9 mouse cellular contexts compared by ENCODE assay signal in genomic region chr9:67240456-67240855, GRCm38 (mm10).
DNase-seq lines count a peak whose midpoint lies in the region; ATAC-seq lines count a peak whose summit lies in the region.
"Had no signal": no experiment of that assay in that cellular context is flagged by ENCODE, and none has a peak within 500 bp of the region (broad histone marks: within the 10 kb centered on the region; RNA-seq: fewer than 3 reads in every experiment).

No protein-coding gene starts in this region.

- H3K4me1 ChIP-seq in heart, embryonic 12.5 days (replicated peaks): peaks cover 7% of the 10 kb centered on the region; the same call in 1 of the 2 replicates
- peaks cover 8% of the 10 kb centered on the region for H3K4me1 ChIP-seq in kidney, embryonic 16.5 days (ENCODE audit: insufficient read depth, low read length)

- no peaks in the 10 kb centered on the region for H3K27me3 ChIP-seq in heart, embryonic 12.5 days (replicated peaks)
- H3K27me3 ChIP-seq in kidney, embryonic 16.5 days (ENCODE audit: insufficient read depth, low read length): no peaks in the 10 kb centered on the region

- H3K36me3 ChIP-seq in heart, embryonic 12.5 days: peaks cover 51% of the 10 kb centered on the region
- 0 out of 2 replicates have a peak, but pooled peaks cover 5% of the 10 kb centered on the region for H3K36me3 ChIP-seq in kidney, embryonic 16.5 days (ENCODE audit: insufficient read depth, low read length)

- no peak overlapping the region for H3K27ac ChIP-seq in heart, embryonic 12.5 days (ENCODE audit: poor library complexity, severe bottlenecking)
- no peak overlapping the region for H3K27ac ChIP-seq in kidney, embryonic 16.5 days (ENCODE audit: low read length)

- no peak for ATAC-seq in heart, embryonic 12.5 days (ENCODE audit: insufficient number of reproducible peaks, low FRiP score)
- peak; percentile 84 for ATAC-seq in kidney, embryonic 16.5 days (ENCODE audit: low FRiP score, low TSS enrichment)
- ATAC-seq: forebrain, embryonic 16.5 days had no signal

- no peak overlapping the region for H3K4me2 ChIP-seq in heart, embryonic 12.5 days
- H3K4me2 ChIP-seq in kidney, embryonic 16.5 days (replicated peaks; ENCODE audit: low read depth, low read length): no peak overlapping the region

- WGBS in heart, embryonic 12.5 days: 88% methylated on average over 9 of the region's 9 CpGs
- WGBS in kidney, embryonic 16.5 days: 52% methylated on average over 9 of the region's 9 CpGs

- no peak overlapping the region for H3K9ac ChIP-seq in heart, embryonic 12.5 days
- no peak overlapping the region for H3K9ac ChIP-seq in kidney, embryonic 16.5 days (replicated peaks; ENCODE audit: low read length)

- H3K4me3 ChIP-seq in heart, embryonic 12.5 days: no peak overlapping the region
- no peak overlapping the region for H3K4me3 ChIP-seq in kidney, embryonic 16.5 days (ENCODE audit: low read length)

- 0 out of 2 replicates have a peak, but pooled peaks cover 2% of the 10 kb centered on the region for H3K9me3 ChIP-seq in heart, embryonic 12.5 days (replicated peaks)
- no peaks in the 10 kb centered on the region for H3K9me3 ChIP-seq in kidney, embryonic 16.5 days (ENCODE audit: low read length)

- DNase-seq in heart, adult 18-20 months: peak; percentile 71 to 78
- peak; percentile 41 for DNase-seq in gastrocnemius, postnatal 10 days
- DNase-seq in lung, postnatal 36 days: peak; percentile 44
- no peak for DNase-seq in retina, embryonic 14.5 days (ENCODE audit: low spot score)
- DNase-seq in frontal cortex, postnatal 36 days (ENCODE audit: low spot score in 2 of 2): no peak
- no peak for DNase-seq in thymus, postnatal 10 days (ENCODE audit: low spot score in 2 of 2)

Comparison
In these comparisons a context has a peak if more than half of its experiments do, and no peak if none do; other contexts are left out.
1. DNase-seq: peak in heart, adult 18-20 months (2 of 2), gastrocnemius, postnatal 10 days (single experiment) and lung, postnatal 36 days (single experiment); none in retina, embryonic 14.5 days (single experiment), frontal cortex, postnatal 36 days (0 of 2) and thymus, postnatal 10 days (0 of 2).